Mouse (Mus musculus): ENCODE measurements around the gene Slc46a3. TPM values are rescaled to one million over a fixed set of nuclear protein-coding genes. Genes with fewer than 3 reads are reported as not detected.

Slc46a3 gene
- 3.8 and 5.1 TPM in 2 replicates for polyA plus RNA-seq (2015; fragmentation: Nextera tagmentation; extraction: Ambion mirVana)

DNA sequence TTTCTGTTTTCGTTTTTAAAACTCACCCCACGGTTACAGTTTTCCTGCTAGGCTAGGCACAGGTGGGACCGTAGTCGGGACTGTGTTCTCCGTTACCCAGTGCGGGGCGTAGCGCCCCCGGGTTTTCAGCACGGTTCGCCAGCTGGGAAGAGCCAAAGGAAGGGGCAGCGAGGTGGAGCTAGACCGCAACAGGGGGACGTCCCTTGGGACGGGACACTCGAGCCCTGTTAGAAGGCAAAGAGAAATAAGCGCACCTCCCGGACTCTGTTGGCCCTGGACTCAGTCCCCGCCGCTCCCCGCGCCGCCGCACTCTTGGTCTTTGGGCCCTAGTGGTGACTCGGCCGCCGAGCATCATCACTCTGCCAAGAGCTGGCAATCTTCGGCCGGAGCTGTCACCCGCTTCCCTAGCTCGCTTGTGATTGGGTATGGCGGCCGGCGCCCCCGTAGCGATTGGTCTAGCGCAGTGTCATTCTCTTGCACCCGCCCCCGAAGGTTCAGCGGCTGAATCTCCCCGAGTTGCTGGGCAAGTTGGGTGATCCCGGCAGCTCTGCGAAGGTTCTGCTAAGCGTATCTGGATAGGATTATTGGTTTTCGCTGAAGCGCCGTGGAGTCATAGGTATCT lies at the start of gene Slc46a3:
Slc46a3 (minus strand) TSS at position 361 of the 622 bp plus-strand sequence.
- under 1% methylated on average over 47 of the region's 47 CpGs for WGBS
- Histone ChIP-seq H3K4me3 (peak within 1 kb of the TSS; percentile 66), H3K27me3 (no peaks in the 10 kb centered on the region), H3K9ac (peak within 1 kb of the TSS; percentile 53), H3K27ac (peak within 1 kb of the TSS; percentile 47), H3K4me2 (peak within 1 kb of the TSS; percentile 90), H3K36me3 (no peaks in the 10 kb centered on the region), H3K4me1 (peaks cover 16% of the 10 kb centered on the region), H3K9me3 (no peaks in the 10 kb centered on the region)
- peak; percentile 99 for ATAC-seq (ENCODE audit: borderline replicate concordance, extremely low read depth, low FRiP score, low TSS enrichment)

DNA sequence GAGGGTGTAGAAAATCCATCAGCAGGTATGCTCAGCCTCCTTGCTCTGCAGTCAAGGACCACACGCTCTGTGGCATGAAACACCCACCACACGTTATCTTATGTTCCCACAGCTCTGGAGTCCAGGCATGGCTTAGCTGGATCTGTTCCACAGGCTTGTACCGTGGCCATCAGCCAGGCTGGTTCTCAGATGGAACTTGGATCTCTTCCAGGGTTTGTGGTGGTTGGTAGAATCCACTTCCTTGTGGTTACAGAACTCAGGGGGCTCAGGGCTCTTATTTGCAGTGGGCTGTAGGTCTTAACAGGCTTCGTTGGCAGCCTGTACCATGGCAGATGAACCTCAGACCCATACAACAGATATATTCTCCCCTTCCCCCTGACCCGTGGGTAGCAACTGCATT lies 44.6 kb upstream of the Slc46a3 start:
- Histone ChIP-seq H3K36me3 (no peaks in the 10 kb centered on the region), H3K4me2 (no peak overlapping the region), H3K27ac (no peak overlapping the region), H3K4me3 (no peak overlapping the region), H3K9me3 (no peaks in the 10 kb centered on the region), H3K9ac (no peak overlapping the region), H3K4me1 (no peaks in the 10 kb centered on the region), H3K27me3 (no peaks in the 10 kb centered on the region)
- WGBS, result 52% methylated on average over 5 of the region's 5 CpGs
- ATAC-seq (ENCODE audit: borderline replicate concordance, extremely low read depth, low FRiP score, low TSS enrichment), result no peak

DNA sequence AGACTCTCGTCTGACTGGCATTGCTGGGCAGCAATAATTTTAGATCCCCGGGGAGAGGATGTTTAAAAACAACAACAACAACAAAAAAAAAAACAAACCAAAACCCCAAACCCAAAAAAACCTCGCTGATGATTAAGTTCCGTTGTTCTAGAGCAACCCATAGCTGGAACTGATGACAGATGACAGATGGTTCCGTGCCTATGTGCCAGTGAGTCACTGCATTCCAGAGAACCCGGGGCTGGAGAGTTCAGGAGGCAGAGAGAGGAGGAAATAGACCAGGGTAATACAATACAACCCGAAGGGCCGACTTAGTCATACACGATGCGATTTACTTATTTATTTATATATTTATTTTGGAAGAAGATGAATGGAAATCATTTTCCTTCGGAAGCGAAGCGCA lies 40.5 kb upstream of the Slc46a3 start:
- Histone ChIP-seq H3K9me3 (no peaks in the 10 kb centered on the region), H3K4me1 (no peaks in the 10 kb centered on the region), H3K36me3 (no peaks in the 10 kb centered on the region), H3K4me2 (no peak overlapping the region), H3K4me3 (no peak overlapping the region), H3K9ac (no peak overlapping the region), H3K27me3 (no peaks in the 10 kb centered on the region), H3K27ac (no peak overlapping the region)
- WGBS, result 81% methylated on average over 13 of the region's 13 CpGs
- no peak for ATAC-seq (ENCODE audit: borderline replicate concordance, extremely low read depth, low FRiP score, low TSS enrichment)

DNA sequence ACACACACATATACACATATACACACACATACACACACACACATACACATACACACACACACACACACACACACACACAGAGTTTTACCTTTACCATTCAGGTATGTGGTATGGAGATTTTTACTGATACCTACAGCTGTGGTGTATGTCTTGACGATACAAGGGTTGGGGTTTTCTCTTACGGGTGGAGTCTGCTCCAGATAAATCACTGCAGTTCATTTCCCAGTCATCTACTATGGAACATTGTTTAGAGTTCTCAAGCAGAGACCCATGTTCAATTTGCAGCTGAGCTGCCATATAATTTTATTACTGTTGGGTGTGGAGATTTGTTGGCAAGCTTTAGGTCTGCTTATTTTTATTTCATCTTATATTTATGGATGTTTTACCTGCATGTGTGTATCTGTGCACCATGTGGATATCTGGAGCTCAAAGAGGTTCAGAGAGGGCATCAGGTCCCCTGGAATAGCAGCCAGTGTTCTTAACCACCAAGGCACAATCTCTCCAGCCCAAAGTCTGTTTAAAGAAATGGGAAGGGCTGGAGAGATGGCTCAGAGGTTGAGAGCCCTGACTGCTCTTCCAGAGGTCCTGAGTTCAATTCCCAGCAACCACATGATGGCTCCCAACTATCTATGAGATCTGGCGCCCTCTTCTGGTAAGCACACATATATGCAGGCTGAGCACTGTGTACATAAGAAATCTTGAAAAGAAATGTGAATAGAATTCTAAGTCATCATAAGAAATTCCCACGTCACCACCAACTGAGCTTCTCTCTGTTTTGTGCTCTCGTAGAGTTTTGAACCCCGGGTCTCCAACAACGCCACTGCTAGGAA lies 34.3 kb upstream of the Slc46a3 start:
- H3K4me3 ChIP-seq, result no peak overlapping the region
- WGBS, result 79% methylated on average over 7 of the region's 7 CpGs
- ATAC-seq (ENCODE audit: borderline replicate concordance, extremely low read depth, low FRiP score, low TSS enrichment), result no peak
- no peaks in the 10 kb centered on the region for H3K4me1 ChIP-seq
- no peak overlapping the region for H3K4me2 ChIP-seq
- no peak overlapping the region for H3K9ac ChIP-seq
- H3K27me3 ChIP-seq, result no peaks in the 10 kb centered on the region
- H3K36me3 ChIP-seq, result no peaks in the 10 kb centered on the region
- no peak overlapping the region for H3K27ac ChIP-seq
- H3K9me3 ChIP-seq, result no peaks in the 10 kb centered on the region

DNA sequence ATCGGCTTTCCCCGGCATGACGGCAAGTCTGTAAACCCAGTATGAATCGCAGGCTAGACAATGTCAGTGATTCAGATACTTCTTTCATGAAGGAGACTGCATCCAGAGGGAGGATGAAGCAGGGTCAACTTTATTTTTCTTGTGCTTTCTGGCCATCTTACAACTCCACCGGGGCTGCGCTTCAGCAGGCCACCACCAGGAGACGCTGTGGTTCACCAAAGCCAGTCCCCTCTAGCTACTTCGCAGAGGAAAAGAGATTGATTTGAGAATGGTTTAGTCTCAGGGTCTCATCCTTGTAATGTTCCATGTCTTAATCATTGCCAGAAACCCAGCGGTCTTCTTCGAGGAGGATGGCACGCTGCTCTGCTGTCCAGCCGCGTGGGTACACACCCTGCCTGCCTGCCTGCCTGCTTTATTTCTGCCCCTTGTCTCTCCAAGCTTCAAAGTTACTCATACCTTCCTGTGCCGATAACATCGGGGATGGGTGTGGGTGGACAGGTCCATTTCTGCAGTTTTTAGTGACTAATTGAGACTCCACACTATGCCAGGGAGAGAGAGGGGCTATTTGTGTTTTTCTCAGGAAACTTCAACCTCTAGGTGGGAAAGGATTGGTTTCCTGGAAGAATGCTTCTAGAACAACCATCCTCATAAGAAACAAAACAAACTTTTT lies 31.5 kb upstream of the Slc46a3 start:
- Histone ChIP-seq H3K27ac (no peak overlapping the region), H3K9ac (no peak overlapping the region), H3K4me2 (no peak overlapping the region), H3K27me3 (no peaks in the 10 kb centered on the region), H3K4me1 (no peaks in the 10 kb centered on the region), H3K4me3 (no peak overlapping the region), H3K9me3 (no peaks in the 10 kb centered on the region), H3K36me3 (no peaks in the 10 kb centered on the region)
- ATAC-seq (ENCODE audit: borderline replicate concordance, extremely low read depth, low FRiP score, low TSS enrichment), result no peak
- 61% methylated on average over 15 of the region's 15 CpGs for WGBS

DNA sequence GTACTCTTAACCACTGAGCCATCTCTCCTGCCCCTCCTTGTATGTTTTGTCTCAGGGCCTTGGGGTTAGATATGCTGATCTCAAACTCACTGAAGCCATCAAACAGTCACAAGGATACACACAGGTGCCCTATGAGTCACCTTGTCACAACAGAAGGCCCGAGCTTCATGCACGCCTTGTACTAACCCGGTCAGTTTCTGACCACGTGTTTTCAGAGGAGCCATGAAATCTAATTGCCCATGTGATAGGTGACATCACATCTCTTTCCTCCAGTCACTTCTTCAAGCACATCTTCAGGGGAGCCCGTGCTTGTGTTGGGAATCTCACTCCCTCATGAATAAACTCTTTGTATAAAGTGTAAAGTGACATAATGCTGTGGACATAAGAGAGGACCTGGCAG lies 30.0 kb upstream of the Slc46a3 start:
- H3K9me3 ChIP-seq, result no peaks in the 10 kb centered on the region
- ATAC-seq (ENCODE audit: borderline replicate concordance, extremely low read depth, low FRiP score, low TSS enrichment), result no peak
- H3K9ac ChIP-seq, result no peak overlapping the region
- H3K27me3 ChIP-seq, result no peaks in the 10 kb centered on the region
- WGBS, result 58% methylated on average over 5 of the region's 5 CpGs
- H3K27ac ChIP-seq, result no peak overlapping the region
- no peaks in the 10 kb centered on the region for H3K4me1 ChIP-seq
- H3K4me3 ChIP-seq, result no peak overlapping the region
- H3K4me2 ChIP-seq, result no peak overlapping the region
- no peaks in the 10 kb centered on the region for H3K36me3 ChIP-seq

DNA sequence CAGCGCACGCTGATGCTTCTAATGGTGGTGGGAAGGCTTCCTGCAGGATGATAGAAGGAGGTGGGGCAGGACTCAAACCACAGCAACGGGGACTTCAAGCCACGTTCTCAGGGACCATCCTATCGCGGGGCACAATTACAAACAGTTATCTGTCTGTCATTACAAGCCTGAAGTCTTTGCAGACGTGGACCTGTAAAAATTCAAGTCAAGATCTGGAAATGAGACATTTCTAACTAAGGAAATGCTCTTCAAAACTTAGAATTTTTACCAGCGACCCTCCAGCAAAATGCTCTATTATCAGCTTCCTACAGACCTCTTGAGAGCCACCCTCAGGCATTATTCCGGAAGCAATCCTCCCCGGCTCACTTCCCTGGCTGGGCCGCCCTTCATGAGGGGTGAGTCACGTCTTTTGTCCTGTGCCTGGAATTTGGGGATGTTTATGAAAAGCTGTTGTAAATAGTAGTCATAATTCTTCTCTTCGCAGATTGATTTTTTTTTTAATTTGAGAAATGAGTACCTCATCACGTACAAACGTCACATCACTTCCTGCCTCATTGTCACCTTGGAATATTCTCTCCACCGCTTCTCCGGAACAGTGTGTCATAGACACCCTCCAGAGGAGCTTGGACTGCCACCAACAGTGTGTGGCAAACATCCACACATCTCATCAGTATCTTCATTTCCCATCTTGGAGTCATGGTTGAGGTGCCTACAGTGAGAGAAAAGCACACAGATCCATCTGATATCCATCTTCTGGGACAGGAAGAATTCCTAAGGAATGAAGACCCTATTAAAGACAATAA lies 23.6 kb upstream of the Slc46a3 start:
- 54% methylated on average over 17 of the region's 17 CpGs for WGBS
- Histone ChIP-seq H3K4me2 (no peak overlapping the region), H3K4me1 (peaks cover 6% of the 10 kb centered on the region), H3K27me3 (no peaks in the 10 kb centered on the region), H3K4me3 (no peak overlapping the region), H3K9me3 (no peaks in the 10 kb centered on the region), H3K27ac (peak overlapping the region; percentile 34; the same call in 1 of the 2 replicates), H3K9ac (no peak overlapping the region), H3K36me3 (no peaks in the 10 kb centered on the region)
- 0 out of 2 replicates have a peak, but pooled peaks have one; percentile 45 for ATAC-seq (ENCODE audit: borderline replicate concordance, extremely low read depth, low FRiP score, low TSS enrichment)

DNA sequence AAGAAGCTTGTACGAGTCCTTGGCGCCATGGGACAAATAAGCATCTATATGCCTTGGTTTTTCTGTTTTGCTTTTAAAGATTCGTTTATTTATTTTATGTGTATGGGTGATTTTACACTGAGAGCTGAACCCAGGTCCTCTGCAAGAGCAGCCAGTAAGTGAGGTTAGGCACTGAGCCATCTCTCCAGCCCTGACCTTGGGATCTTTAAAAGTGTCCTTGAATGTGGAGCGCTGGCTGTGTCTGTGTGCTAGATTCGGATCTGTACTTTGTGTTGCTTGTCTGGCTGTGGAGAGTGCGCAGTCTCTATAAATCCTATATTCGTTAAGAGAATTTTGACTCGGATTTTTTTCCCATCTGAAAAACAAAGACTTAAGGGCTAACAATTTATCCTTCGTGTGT lies 21.6 kb upstream of the Slc46a3 start:
- Histone ChIP-seq H3K4me3 (no peak overlapping the region), H3K27me3 (no peaks in the 10 kb centered on the region), H3K4me1 (peaks cover 10% of the 10 kb centered on the region), H3K36me3 (no peaks in the 10 kb centered on the region), H3K4me2 (no peak overlapping the region), H3K9ac (no peak overlapping the region), H3K27ac (no peak overlapping the region), H3K9me3 (no peaks in the 10 kb centered on the region)
- WGBS, result 84% methylated on average over 9 of the region's 9 CpGs
- no peak for ATAC-seq (ENCODE audit: borderline replicate concordance, extremely low read depth, low FRiP score, low TSS enrichment)

DNA sequence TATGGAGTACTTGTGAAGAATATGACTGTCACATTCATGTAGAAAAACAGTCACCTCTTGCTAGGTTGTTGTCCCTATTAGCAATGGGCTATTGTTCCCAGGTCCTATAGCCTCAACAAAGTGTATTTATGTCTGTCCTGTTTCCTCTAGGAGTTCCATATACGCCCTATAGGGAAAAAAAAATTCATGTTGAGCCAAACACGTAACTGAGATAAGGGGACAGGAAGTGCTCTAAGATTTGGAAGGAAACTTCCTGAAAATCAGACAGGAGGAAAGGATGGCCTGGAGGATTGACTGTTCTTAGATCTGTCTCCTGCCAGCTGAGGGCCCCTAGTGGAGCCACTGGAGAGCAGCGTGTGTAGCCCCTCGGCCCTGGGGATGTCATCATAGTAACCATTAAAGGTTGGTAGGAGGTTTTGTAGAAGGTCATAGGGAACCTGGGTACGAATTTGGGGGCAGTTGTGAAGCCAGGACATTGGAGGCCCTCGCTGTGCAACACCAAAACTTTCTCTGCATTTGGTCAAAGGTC lies 20.5 kb upstream of the Slc46a3 start:
- Histone ChIP-seq H3K36me3 (no peaks in the 10 kb centered on the region), H3K27me3 (no peaks in the 10 kb centered on the region), H3K4me3 (no peak overlapping the region), H3K9ac (no peak overlapping the region), H3K4me1 (peaks cover 10% of the 10 kb centered on the region), H3K9me3 (no peaks in the 10 kb centered on the region), H3K4me2 (no peak overlapping the region), H3K27ac (peak overlapping the region; percentile 57)
- 42% methylated on average over 6 of the region's 6 CpGs for WGBS
- no peak for ATAC-seq (ENCODE audit: borderline replicate concordance, extremely low read depth, low FRiP score, low TSS enrichment)

DNA sequence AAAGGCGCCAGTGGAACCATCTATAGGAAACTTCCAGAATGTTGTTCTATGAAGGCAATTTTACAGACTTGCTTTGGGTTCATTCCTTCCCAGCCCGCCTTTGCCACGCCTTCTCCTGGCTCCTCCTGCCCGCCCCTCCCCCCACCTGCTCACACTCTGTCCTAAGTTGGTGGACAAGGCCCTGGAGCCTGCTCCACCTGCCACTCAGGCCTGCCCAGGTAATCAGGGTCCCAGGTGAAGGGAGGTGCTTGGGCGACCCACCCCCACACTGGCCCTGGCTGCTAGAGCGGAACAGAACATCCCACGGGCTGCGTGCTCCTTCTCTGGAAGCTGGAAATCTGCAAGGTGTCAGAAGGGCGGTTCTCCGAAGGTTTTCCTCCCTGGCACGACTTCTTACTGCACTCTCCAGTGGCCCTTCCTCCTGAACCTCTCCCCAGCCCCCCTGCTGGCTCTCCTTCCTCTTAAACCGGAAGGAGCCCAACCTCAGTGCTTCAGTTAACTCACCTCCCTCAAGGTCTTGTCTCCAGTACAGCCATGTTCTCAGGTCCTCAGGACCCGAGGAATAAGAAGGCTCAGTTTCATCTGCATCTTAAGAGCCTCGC lies 18.7 kb upstream of the Slc46a3 start:
- peak overlapping the region; percentile 30 for H3K4me2 ChIP-seq
- H3K27ac ChIP-seq, result peak overlapping the region; percentile 78
- H3K9me3 ChIP-seq, result no peaks in the 10 kb centered on the region
- no peak overlapping the region for H3K4me3 ChIP-seq
- H3K4me1 ChIP-seq, result peaks cover 10% of the 10 kb centered on the region
- ATAC-seq (ENCODE audit: borderline replicate concordance, extremely low read depth, low FRiP score, low TSS enrichment), result peak; percentile 50
- no peaks in the 10 kb centered on the region for H3K36me3 ChIP-seq
- no peaks in the 10 kb centered on the region for H3K27me3 ChIP-seq
- WGBS, result 20% methylated on average over 14 of the region's 14 CpGs
- H3K9ac ChIP-seq, result 0 out of 2 replicates have a peak overlapping the region, but pooled peaks have one; percentile 13

DNA sequence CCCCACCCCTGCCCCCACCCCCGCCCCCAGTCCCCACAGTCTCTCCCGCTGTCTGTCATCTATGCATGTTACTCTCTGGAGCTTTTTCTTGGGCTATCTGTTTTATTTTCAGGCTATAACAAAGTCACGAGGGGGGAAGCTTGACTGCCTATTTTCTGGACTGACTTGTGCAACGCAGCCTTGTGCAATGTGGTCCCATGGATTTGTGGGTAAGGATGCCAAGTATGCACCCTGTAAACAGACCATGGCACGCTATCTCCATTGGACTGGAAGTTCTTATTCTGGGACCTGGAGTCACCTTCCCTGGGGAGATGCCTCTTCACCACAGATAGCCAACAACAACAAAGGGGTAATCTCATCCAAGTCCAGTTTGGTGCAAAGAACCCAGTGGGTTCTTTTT lies 17.1 kb upstream of the Slc46a3 start:
- H3K27me3 ChIP-seq, result no peaks in the 10 kb centered on the region
- 70% methylated on average over 5 of the region's 5 CpGs for WGBS
- no peaks in the 10 kb centered on the region for H3K36me3 ChIP-seq
- H3K27ac ChIP-seq, result no peak overlapping the region
- H3K4me1 ChIP-seq, result peaks cover 10% of the 10 kb centered on the region
- H3K9ac ChIP-seq, result no peak overlapping the region
- H3K4me2 ChIP-seq, result no peak overlapping the region
- H3K4me3 ChIP-seq, result no peak overlapping the region
- H3K9me3 ChIP-seq, result no peaks in the 10 kb centered on the region
- ATAC-seq (ENCODE audit: borderline replicate concordance, extremely low read depth, low FRiP score, low TSS enrichment), result no peak
